Mouse (Mus musculus) heart, adult 9 months (tissue): ENCODE results near the gene Sh3gl1.
A peak's percentile ranks its signal among the peaks of the same experiment; 100 is the strongest.

Source experiments
- DNase-seq, 2 experiments: peaks; one replicate each; pipeline ENCODE4 v3.0.0; 2022; ENCODE audit warnings: low spot score in 2 of 2

Gene Sh3gl1

GRCm38 (mm10) chr17:56040030-56040856 is 3.8 kb upstream of the Sh3gl1 start, which contains the start of gene Chaf1a:
Chaf1a (plus strand) TSS chr17:56040439.
- peak; percentile 98 to 99 for DNase-seq

DNA sequence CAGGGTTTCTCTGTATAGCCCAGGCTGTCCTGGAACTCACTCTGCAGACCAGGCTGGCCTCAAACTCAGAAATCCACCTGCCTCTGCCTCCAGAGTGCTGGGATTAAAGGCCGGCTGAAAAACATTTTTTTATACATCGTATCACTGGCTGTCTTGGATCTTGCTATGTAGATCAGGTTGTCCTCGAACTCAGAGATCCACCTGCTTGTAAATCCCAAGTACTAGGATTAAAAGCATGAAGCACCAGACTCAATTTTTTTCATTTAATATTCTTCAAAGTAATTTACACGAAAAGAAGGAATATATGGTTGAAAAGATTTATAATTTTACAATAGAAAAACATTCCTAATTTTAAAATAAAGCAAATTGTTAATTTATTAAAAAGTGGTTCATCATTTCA is 2.9 kb upstream of the Sh3gl1 start:
- DNase-seq = no peak

DNA sequence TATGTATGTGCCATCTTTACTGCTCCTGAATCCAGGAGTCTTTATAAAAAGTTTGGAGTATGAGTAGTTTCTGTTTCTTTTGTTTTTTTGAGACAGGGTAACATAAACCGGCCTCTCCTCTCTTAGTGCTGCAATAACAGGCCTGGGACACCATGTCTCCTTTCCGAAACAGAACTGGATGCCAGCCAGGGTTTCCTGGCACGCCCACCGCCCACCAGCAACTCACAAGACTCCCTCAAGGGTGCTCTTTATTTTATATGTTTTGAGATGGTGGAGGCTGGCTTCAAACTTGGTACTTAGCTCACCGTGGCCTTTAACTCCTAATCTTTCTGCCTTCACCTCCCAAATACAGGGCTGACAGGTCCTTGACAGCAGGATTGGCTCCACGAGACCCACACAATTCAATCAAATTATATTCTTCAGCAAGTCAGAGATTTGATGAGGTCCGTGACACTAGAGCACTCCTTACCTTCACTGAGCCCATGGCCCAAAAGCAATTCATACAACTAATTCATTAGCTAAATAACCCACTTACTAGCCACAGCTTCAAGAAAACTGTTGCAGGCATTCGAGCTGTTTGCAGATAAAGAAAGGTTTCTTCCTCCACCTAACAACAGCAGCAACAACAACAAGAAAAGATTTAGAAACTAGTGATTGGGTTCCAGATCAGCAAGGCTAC is 2.3 kb upstream of the Sh3gl1 start:
- no peak for DNase-seq

DNA sequence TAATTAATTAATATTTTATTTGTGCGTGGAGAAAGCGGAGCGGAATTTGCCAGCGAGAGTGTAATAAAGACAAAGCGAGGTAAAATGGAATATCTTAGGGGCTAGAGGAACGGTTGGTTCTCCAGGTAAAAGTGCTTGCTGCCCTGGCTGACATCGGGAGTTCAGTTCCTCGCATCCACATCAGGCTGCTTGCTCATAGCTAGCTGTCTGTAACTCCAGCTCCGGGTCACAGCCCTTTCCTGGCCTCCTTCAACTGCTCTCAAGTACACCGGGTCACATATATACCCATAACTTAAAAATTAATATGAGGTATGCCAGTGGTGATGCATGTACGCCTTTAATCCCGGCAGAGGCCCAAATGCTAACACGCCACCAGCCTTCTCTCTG is 459 bp upstream of the Sh3gl1 start:
- DNase-seq = no peak

- no peak for DNase-seq
These were observed 1.2 kb downstream of the Sh3gl1 start for GRCm38 (mm10) chr17:56035216-56035615.

- no peak for DNase-seq
These were observed 1.7 kb downstream of the Sh3gl1 start for GRCm38 (mm10) chr17:56034726-56035100.

- DNase-seq = peak; percentile 54 to 55
These were observed 2.3 kb downstream of the Sh3gl1 start for GRCm38 (mm10) chr17:56034040-56034725.

DNA sequence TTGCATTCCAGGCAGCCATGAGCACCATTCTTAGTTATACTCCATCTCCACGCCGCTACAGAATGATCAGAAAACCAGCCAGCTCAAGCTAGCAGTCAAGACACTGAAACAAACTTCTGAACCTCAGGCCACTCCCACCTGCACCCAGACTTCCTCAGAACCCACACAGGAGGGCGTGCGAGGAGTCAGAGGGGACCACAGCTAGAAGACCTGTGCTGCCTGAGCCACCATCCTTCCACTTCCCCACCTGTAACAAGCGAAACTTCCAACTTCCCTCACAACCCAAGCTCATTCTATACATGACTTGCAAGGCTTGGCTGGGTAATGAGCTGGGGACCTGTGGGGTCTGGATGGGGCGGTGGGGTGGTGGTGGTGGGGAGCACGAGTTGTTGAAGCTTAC is 3.6 kb downstream of the Sh3gl1 start:
- no peak for DNase-seq

- DNase-seq = no peak
These were observed 4.2 kb downstream of the Sh3gl1 start for GRCm38 (mm10) chr17:56032127-56032733.

DNA sequence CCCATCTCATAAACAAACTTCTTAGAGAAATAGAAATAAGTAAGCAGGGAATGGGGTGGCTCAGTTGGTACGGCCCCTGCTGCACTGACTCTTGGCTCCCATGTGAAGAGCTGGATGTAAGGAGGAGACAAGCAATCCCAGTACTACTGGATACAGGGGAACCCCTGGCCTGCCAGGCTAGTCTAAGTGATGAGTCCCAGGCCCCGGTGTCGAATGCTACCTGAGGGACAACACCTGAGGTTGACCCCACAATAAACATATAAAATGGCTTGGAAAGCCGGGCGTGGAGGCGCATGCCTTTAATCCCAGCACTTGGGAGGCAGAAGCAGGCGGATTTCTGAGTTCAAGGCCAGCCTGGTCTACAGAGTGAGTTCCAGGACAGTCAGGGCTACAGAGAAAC is 5.0 kb downstream of the Sh3gl1 start:
- DNase-seq = no peak

GRCm38 (mm10) chr17:56030919-56031318 is 5.5 kb downstream of the Sh3gl1 start:
- peak; percentile 50 to 66 for DNase-seq

- DNase-seq = no peak
These were observed 6.1 kb downstream of the Sh3gl1 start for GRCm38 (mm10) chr17:56030238-56030870.

GRCm38 (mm10) chr17:56027801-56028441 is 8.5 kb downstream of the Sh3gl1 start:
- DNase-seq = no peak

GRCm38 (mm10) chr17:56026881-56027280 is 9.6 kb downstream of the Sh3gl1 start:
- DNase-seq = no peak

DNA sequence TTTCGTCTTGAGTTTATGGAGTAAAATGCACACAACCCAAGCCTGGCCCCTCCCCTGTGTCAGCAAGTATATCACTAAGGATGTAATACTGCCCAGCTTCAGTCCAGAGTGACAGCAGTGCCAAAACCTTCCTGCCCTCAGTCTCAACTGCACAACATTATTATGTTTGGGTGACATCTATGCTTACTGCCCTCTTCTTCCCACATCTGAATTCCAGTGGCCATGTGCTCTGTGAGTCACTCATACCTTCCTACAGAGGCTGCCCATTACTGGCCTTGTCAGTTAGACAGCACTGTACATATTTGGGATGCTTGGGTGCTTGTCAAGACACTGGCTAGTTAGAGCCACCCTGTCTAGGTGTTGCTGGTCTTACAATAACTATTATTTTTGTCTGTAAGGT is 10.1 kb downstream of the Sh3gl1 start:
- DNase-seq = no peak

DNA sequence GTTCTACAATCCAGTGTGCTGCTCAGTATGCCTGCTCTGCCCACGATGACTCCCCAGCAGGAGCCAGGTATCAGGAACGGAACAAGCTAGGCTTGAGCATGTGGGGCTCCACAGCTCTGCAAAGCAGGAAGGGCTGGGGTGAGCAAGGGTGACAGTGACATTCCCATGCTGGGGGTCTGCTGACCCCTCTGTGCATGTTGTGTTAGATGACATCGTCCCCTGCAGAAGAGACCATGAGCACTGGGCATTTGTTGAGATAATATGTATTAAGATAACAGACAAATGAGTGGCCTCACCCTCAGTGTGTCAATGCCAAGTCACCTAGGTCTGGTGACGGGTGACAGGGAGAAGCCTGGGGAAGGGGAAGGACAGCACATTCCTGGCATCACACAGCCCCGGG is 11.5 kb downstream of the Sh3gl1 start:
- DNase-seq = no peak

- DNase-seq = no peak
These were observed 12.0 kb downstream of the Sh3gl1 start for GRCm38 (mm10) chr17:56024476-56024875.

DNA sequence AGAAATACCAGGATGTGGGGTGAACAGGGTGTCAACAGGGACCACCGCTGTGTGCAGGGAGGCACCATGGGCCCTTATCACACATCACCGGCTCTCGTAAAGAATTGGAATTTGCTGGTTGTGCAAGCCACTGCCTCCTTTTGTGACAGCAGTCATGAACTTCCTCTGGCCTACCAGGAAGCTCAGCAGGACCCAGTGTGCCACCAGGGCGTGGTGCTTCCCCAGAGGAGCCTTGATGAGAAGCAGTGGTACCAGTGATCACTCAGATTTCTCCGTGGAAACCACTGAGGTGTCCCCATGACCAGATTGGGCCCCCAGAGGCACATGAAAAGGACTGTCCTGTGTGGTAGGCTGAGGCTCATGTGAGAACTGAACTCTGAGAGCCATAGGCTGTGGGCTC is 13.0 kb downstream of the Sh3gl1 start:
- DNase-seq = peak in 1 of 2 experiments; percentile 24

GRCm38 (mm10) chr17:56022989-56023290 is 13.5 kb downstream of the Sh3gl1 start:
- DNase-seq = no peak

GRCm38 (mm10) chr17:56022131-56022988 is 14.1 kb downstream of the Sh3gl1 start:
- no peak for DNase-seq
